Mouse (Mus musculus) R1 (cell line): ENCODE measurements around the gene Myh6.
A peak's percentile ranks its signal among the peaks of the same experiment; 100 is the strongest.
"Not testable (repeated sequence)": the region's sequence is repeated elsewhere in the genome, so short reads cannot be mapped to it uniquely, and the experiment has no call there.

ENCODE experiments used
- DNase-seq: peaks from one replicate; pipeline ENCODE4 v3.0.0-alpha.2; 2018; ENCODE audit warnings: low read depth, low spot score

Myh6 gene

GRCm38 (mm10) chr14:54958503-54958902 lies 8.2 kb downstream of the Myh6 start:
- DNase-seq, result no peak

- DNase-seq, result peak; percentile 90
These were observed 10.2 kb downstream of the Myh6 start for GRCm38 (mm10) chr14:54956533-54956932.

GRCm38 (mm10) chr14:54955481-54955880 lies 11.2 kb downstream of the Myh6 start:
- DNase-seq, result no peak

DNA sequence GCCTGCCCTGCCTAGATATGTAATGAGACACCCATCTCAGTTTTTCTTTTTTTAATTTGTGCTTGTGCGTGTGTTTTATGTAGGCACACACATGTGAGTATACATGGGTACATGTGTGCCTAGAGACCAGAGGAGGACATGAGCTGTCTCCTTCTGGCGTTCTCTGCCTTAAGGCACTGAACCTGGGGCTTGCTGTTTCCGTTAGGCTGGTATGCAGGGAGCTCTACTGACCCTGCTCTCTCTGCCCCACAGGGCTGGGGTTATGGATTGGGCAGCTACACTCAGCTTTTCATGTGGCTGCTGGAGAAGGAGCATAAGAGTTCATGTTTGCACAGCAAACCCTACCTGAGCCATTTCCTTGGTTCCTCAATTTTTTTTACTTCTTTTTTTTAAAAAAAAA lies 12.3 kb downstream of the Myh6 start:
- no peak for DNase-seq

- DNase-seq, result no peak
These were observed 13.0 kb downstream of the Myh6 start for GRCm38 (mm10) chr14:54953664-54954206.

DNA sequence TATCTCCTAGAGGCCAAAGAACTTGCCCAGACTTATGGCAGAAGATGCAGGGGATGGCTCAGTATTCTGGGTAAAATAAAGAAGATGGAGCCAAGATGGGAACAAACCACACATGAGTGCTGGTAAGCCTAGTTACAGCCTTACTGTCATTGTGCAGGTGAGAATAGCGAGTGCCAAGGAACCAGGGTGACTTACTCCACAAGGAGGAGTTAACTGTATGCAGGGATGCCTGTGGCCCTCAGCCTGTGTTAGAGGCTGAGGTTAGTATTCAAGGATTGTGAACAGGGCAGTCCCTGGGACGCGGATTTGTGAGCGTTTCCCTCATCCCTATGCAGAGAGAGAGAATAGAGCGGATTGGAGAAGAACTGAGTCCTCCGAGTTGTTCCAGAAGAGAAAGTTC lies 15.1 kb downstream of the Myh6 start:
- DNase-seq, result no peak

DNA sequence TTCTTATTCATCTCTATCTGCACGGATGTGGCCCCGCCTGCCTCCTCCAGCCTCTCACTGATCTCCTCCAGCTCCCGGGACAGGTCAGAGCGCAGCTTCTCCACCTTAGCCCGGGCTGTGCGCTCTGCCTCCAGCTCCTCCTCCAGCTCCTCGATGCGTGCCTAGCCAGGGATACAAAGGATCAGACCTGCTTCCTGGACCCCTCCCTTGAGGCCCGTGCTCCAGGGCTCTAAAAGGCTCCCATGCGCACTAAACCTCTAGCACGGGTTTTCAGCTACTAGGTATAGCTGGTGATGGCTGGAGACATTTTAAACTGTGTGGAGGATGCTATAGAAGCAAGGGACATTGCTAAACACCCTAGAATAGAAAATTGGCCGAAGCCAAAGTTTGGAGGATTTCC lies 16.2 kb downstream of the Myh6 start:
- DNase-seq, result no peak

DNA sequence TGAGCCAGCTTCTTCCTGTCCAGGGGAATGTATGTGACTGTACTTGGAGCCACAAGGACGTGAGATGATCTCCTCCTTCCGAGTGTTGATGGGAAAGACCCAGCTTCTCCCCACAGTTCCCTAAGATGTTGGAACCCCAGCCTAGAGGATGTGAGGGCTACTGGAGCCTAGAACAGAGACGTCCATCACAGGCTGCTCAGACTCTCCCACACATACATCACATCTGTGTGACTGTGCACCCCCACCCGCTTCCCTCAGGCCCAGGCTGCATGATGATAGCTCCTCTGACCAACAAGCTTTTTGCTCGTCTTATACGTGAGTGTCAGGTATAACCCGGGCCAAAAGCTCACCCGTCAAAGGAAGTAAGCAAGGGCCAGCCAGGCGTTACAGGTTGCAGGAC lies 17.9 kb downstream of the Myh6 start:
- no peak for DNase-seq

DNA sequence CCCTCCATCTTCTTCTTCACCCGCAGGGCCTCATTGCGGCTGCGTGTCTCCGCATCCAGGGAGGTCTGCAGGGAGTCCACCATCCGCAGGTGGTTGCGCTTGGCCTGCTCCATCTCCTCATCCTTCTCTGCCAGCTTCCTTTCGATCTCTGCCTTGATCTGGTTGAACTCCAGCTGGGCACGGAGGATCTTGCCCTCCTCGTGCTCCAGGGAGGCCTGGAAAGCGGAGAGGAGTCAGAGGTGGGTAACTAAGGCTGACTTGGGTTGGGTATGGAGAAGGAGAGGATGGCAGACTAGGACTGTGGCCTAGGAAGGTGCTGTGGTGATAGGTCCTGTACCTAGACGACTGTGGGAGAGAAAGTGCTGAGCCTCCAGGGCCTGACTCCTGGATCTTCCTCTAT lies 19.7 kb downstream of the Myh6 start:
- DNase-seq, result not testable (repeated sequence)

DNA sequence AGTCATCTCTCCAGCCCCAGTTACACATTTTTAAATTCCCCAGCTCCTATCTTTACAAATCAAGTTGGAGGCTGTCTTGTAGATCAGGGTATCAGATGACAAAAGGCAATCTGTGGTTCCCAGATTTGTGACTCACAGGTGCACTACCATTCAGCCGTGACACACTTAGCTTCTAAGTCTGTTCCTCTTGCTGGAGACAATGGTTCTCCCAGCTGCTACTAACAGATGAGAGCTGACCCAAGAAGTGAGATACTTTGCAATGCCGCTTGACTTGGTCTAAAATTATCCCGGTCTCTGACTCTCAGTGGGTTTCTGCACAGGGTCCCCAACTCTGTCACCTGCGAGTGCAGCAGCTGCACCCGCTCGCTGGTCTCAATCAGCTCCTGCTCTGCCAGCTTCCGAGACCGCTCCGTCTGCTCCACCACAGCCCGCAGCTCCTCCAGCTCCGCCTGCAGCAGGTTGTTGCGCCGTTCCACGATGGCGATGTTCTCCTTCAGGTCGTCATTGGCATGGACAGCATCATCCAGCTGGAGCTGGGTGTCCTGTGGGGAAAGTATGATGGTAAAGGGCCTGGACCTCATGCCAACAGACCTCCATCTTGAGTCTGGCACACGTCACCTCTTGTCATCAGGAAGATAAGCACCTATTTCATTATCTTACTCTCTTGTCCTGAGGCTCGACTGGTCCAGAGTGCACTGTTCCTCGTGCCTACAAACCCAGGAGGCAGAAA lies 20.6 kb downstream of the Myh6 start:
- no peak for DNase-seq

- no peak for DNase-seq
These were observed 21.8 kb downstream of the Myh6 start for GRCm38 (mm10) chr14:54944939-54945338.

- DNase-seq, result no peak
These were observed 22.8 kb downstream of the Myh6 start for GRCm38 (mm10) chr14:54943971-54944370.

DNA sequence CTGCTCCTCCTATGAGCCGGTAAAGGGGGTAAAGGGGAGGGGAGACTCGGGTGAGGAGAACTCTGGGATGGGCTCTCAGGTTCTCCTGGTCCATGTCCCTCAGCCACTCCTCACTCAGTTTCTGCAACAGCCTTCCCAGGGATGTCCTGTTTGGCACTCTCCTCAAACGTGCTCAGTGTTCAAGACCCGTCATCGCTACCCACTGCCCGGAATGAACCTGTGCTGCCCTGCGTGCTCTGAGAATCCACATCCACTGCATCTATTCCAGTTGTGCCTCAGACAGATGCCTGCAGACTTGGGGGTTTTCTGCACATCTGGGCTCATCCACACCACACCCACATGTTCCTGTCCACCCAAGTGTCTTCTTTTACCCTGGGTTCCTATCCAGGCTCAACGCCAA lies 24.2 kb downstream of the Myh6 start:
- no peak for DNase-seq

- no peak for DNase-seq
These were observed 25.4 kb downstream of the Myh6 start for GRCm38 (mm10) chr14:54941024-54941978.

DNA sequence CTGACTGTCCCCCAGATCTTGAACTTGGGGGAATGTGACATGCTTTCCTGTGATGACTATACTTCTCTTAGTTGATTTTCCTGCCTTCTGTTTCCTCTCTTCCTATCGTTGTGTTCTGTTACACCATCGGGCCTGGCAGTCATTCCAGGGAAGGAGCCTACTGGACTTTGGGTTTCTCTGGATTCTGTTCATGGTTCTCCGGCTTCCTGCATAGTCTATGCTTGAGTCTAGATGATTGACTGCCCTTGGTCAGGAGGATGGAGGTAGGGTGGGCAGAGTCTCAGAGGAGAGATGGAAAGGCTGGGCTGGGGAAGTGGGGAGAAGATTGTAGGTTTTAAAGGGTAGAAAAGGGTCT lies 26.6 kb downstream of the Myh6 start:
- no peak for DNase-seq

- peak; percentile 97 for DNase-seq
These were observed 27.1 kb downstream of the Myh6 start for GRCm38 (mm10) chr14:54939434-54940175.

DNA sequence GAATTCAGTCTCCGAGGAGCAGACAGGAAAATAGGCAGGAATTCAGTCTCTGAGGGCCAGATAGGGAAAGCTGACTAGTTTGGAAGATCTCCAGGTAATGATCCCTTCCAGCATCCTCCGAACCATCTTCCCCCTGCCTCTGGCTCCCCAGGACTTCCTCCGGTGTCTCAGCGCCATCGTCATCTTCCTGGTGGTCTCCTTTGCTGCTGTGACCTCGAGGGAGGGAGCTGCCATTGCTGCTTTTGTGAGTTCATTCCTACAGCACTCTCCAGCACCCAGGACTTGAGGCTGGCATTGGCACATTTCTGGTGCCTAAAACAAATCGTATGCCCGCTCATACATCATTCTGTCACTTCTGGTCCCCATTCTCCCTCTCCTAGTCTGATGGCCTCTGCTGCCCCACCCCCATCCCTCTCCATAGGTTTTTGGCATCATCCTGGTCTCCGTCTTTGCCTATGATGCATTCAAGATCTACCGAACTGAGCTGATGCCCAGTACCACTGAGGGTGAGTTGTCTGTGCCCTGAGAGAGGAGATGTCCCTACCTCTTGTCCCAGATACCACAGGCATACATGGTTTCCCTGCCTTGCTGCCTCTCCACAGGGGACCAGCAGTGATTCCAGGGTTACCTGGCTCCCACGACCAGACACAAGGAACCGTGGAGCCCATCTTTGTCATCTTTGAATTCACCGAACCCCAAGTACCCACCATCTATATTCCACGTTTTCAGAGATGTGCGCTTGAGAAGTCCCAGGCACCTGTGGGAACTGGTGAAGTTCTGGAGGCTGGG lies 28.1 kb downstream of the Myh6 start:
- no peak for DNase-seq

- no peak for DNase-seq
These were observed 29.2 kb downstream of the Myh6 start for GRCm38 (mm10) chr14:54937361-54938182.

- DNase-seq, result no peak
These were observed 29.9 kb downstream of the Myh6 start for GRCm38 (mm10) chr14:54936831-54937160.
